ENCODE assay signal across 9 mouse cellular contexts in genomic region chr9:65550079-65550831, GRCm38 (mm10). TPM values are rescaled to one million over a fixed set of nuclear protein-coding genes. Genes with fewer than 3 reads are reported as not detected.
DNase-seq lines count a peak whose midpoint lies in the region; ATAC-seq and TF ChIP-seq lines count a peak whose summit lies in the region.
"Had no signal": no experiment of that assay in that cellular context is flagged by ENCODE, and none has a peak within 500 bp of the region (broad histone marks: within the 10 kb centered on the region; RNA-seq: fewer than 3 reads in every experiment).

No protein-coding gene starts in this region.

- TF ChIP-seq RAD21 in MEL (IDR thresholded peaks at IDR 0.05; ENCODE audit: low read depth, low read length), result no peak

- H3K4me3 ChIP-seq in kidney, postnatal 0 days (replicated peaks; ENCODE audit: low read depth, low read length), result no peak overlapping the region
- no peak overlapping the region; a peak in 1 of 4 replicates for H3K4me3 ChIP-seq in MEL (ENCODE audit: control insufficient read depth in 1 of 2, insufficient read depth in 1 of 2, low read depth in 2 of 2, low read length in 2 of 2)
- no peak overlapping the region for H3K4me3 ChIP-seq in embryonic fibroblast, embryonic 13.5 days (ENCODE audit: insufficient read depth, low read length)
- no peak overlapping the region for H3K4me3 ChIP-seq in macrophage (ENCODE audit: inconsistent target)

- no peaks in the 10 kb centered on the region for H3K27me3 ChIP-seq in kidney, postnatal 0 days (ENCODE audit: insufficient read depth, low read length)
- no peaks in the 10 kb centered on the region for H3K27me3 ChIP-seq in MEL (ENCODE audit: control insufficient read depth in 1 of 2, insufficient read depth in 2 of 2, low read length in 2 of 2)

- no peak for ATAC-seq in kidney, postnatal 0 days (replicated peaks; ENCODE audit: low FRiP score, low read depth)
- ATAC-seq in monocyte, adult 5-6 weeks (replicated peaks; ENCODE audit: insufficient number of reproducible peaks, low FRiP score, low TSS enrichment, poor library complexity, severe bottlenecking), result no peak

- peak; percentile 31 to 37; a peak in 1 of 4 replicates for TF ChIP-seq POLR2A in MEL (IDR thresholded peaks at IDR 0.05; ENCODE audit: control insufficient read depth in 1 of 2, insufficient read depth in 1 of 2, low read depth in 1 of 2, low read length in 2 of 2, poor library complexity in 1 of 2)
- 0 out of 2 replicates have a peak, but pooled peaks have one; percentile 30 for TF ChIP-seq POLR2A in embryonic fibroblast, embryonic 13.5 days (IDR thresholded peaks at IDR 0.05; ENCODE audit: low read depth, low read length)

- H3K4me1 ChIP-seq in kidney, postnatal 0 days (replicated peaks; ENCODE audit: insufficient read depth, low read length), result peaks cover 15% of the 10 kb centered on the region
- H3K4me1 ChIP-seq in MEL (ENCODE audit: control insufficient read depth in 1 of 2, insufficient read depth in 2 of 2, low read length in 2 of 2), result peaks cover 23 to 57% of the 10 kb centered on the region in 2 experiments
- H3K4me1 ChIP-seq in embryonic fibroblast, embryonic 13.5 days (ENCODE audit: control insufficient read depth, insufficient read depth, low read length), result peaks cover 30% of the 10 kb centered on the region

- no peaks in the 10 kb centered on the region for H3K9me3 ChIP-seq in kidney, postnatal 0 days (replicated peaks; ENCODE audit: low read length)
- no peaks in the 10 kb centered on the region for H3K9me3 ChIP-seq in MEL (replicated peaks; ENCODE audit: insufficient read depth, low read length)

- no peaks in the 10 kb centered on the region for H3K36me3 ChIP-seq in kidney, postnatal 0 days (ENCODE audit: insufficient read depth, low read length)
- H3K36me3 ChIP-seq in MEL (ENCODE audit: control insufficient read depth in 1 of 2, insufficient read depth in 2 of 2, low read length in 2 of 2), result peaks cover 0 to 54% of the 10 kb centered on the region in 2 experiments; a peak in 2 of 4 replicates
- peaks cover 12% of the 10 kb centered on the region for H3K36me3 ChIP-seq in macrophage (ENCODE audit: inconsistent target)

- H3K4me2 ChIP-seq in kidney, postnatal 0 days (ENCODE audit: low read length), result no peak overlapping the region

- peak; percentile 66 to 72 for TF ChIP-seq EP300 in MEL (IDR thresholded peaks at IDR 0.05; ENCODE audit: low read depth in 1 of 2, low read length in 2 of 2)

- peak overlapping the region; percentile 87 for H3K27ac ChIP-seq in kidney, postnatal 0 days
- peak overlapping the region; percentile 83 for H3K27ac ChIP-seq in MEL (ENCODE audit: control insufficient read depth, low read depth, low read length)
- H3K27ac ChIP-seq in embryonic fibroblast, embryonic 13.5 days (ENCODE audit: insufficient read depth, low read length), result peak overlapping the region; percentile 100
- peak overlapping the region; percentile 100 for H3K27ac ChIP-seq in macrophage

- intact Hi-C loops in left cerebral cortex, postnatal 4 days (cut with DNase I), result no loop called here

- no peak for TF ChIP-seq CTCF in kidney, postnatal 0 days (IDR thresholded peaks at IDR 0.05; ENCODE audit: low read depth)
- TF ChIP-seq CTCF in MEL (IDR thresholded peaks at IDR 0.05 in 2 of 3, conservative IDR thresholded peaks at IDR 0.05 in 1 of 3; ENCODE audit: control insufficient read depth in 1 of 3, insufficient read depth in 1 of 3, low read depth in 2 of 3, low read length in 3 of 3, poor library complexity in 1 of 3, severe bottlenecking in 1 of 3), result no peak
- no peak for TF ChIP-seq CTCF in embryonic fibroblast, embryonic 13.5 days (IDR thresholded peaks at IDR 0.05; ENCODE audit: borderline replicate concordance, insufficient read depth, low read length)

- DNase-seq in kidney, postnatal 0 days (ENCODE audit: low spot score), result peak; percentile 40
- DNase-seq in kidney, postnatal 36 days, result no peak
- peak; percentile 75 for DNase-seq in MEL (ENCODE audit: low read depth, low spot score)
- DNase-seq in urinary bladder, postnatal 14 days (ENCODE audit: low spot score), result no peak
- no peak for DNase-seq in left cerebral cortex, postnatal 4 days
- DNase-seq: right cerebral cortex, adult 18-20 months had no signal

- 23% methylated on average over 7 of the region's 7 CpGs for WGBS in kidney, postnatal 0 days
- WGBS in macrophage (ENCODE audit: missing documents), result 40% methylated on average over 6 of the region's 7 CpGs

- no peak overlapping the region for H3K9ac ChIP-seq in kidney, postnatal 0 days (ENCODE audit: low read depth, low read length)
- H3K9ac ChIP-seq in MEL (ENCODE audit: control insufficient read depth, low read depth, low read length, poor library complexity, severe bottlenecking), result peak overlapping the region; percentile 24; the same call in 1 of the 2 replicates

- H3K79me2 ChIP-seq in MEL (ENCODE audit: control insufficient read depth, insufficient read depth, low read length, poor library complexity) (no peaks in the 10 kb centered on the region), macrophage (ENCODE audit: inconsistent target) (peaks cover 21% of the 10 kb centered on the region)

TF ChIP-seq in MEL, 35 proteins besides CTCF, POLR2A, EP300 and RAD21 (continues in another document):
- TF ChIP-seq E2F4 (IDR thresholded peaks at IDR 0.05; ENCODE audit: borderline replicate concordance, low read depth, low read length) (no peak), MAFK (IDR thresholded peaks at IDR 0.05; ENCODE audit: borderline replicate concordance, low read depth, low read length) (no peak), JUND (IDR thresholded peaks at IDR 0.05; ENCODE audit: low read depth, low read length) (no peak; the same call in 1 of the 2 replicates), UBTF (IDR thresholded peaks at IDR 0.05; ENCODE audit: borderline replicate concordance, insufficient read depth, low read depth, low read length) (no peak), MEF2A (IDR thresholded peaks at IDR 0.05; ENCODE audit: extremely low read depth, insufficient replicate concordance, low read depth, low read length, poor library complexity, severe bottlenecking) (peak; percentile 89; the same call in 1 of the 2 replicates), ZKSCAN1 (IDR thresholded peaks at IDR 0.05; ENCODE audit: low read depth, low read length) (no peak), MYC (IDR thresholded peaks at IDR 0.05; ENCODE audit: low read depth, low read length) (0 out of 2 replicates have a peak, but pooled peaks have one; percentile 38), TBP (IDR thresholded peaks at IDR 0.05; ENCODE audit: low read depth, low read length) (peak; percentile 82), SMC3 (IDR thresholded peaks at IDR 0.05; ENCODE audit: low read depth, low read length) (no peak), ZMIZ1 (IDR thresholded peaks at IDR 0.05; ENCODE audit: low read depth, low read length) (peak; percentile 63), HCFC1 (IDR thresholded peaks at IDR 0.05; ENCODE audit: low read depth, low read length) (peak; percentile 40; the same call in 1 of the 2 replicates)

RNA-seq across cellular contexts. Expression of gene Plekho2, which starts 29.6 kb away (rescaled TPM):
- 13.4 and 14.6 TPM in 2 replicates for polyA plus RNA-seq in kidney, postnatal 0 days (2015; fragmentation: Nextera tagmentation; extraction: Ambion mirVana)
- total RNA-seq in MEL (2012; rRNA removed), result 7.6 and 8.6 TPM in 2 replicates
- 10 to 100 TPM in 1 of 2 experiments, not detected in 1; 12.9 TPM for polyA plus RNA-seq in MEL (2012; ENCODE audit: insufficient read depth in 1 of 2, insufficient read length in 2 of 2, low read depth in 1 of 2, low replicate concordance in 2 of 2, missing spikeins in 1 of 2)
- polyA plus RNA-seq in embryonic fibroblast, embryonic 13.5 days (2011; ENCODE audit: insufficient read length, low read depth, missing spikeins), result 58.1 and 78.4 TPM in 2 replicates
- 1,000 to 10,000 TPM in 1 of 26 experiments, 100 to 1,000 TPM in 25; 183 to 1,124 (median 419) TPM for total RNA-seq in macrophage (2018; cell fraction: chromatin; rRNA removed)
- 100 to 1,000 TPM; 261 to 438 (median 317) TPM for total RNA-seq in macrophage (2018; cell fraction: cytosol; rRNA removed)
- total RNA-seq in macrophage (2018; cell fraction: nucleus; rRNA removed), result 1,000 to 10,000 TPM in 2 of 26 experiments, 100 to 1,000 TPM in 24; 284 to 1,133 (median 407) TPM
- polyA plus RNA-seq in macrophage (2018), result 195 to 316 TPM (median 234 TPM) in 3 replicates
- total RNA-seq in left cerebral cortex, postnatal 4 days (2021), result 1 to 10 TPM; 6.1 to 7.0 TPM
- total RNA-seq in monocyte, adult 5-6 weeks (2017), result 103 to 136 TPM (median 112 TPM) in 3 replicates

RNA-seq across cellular contexts. Expression of gene Ankdd1a, which starts 30.3 kb away (rescaled TPM):
- 0.14 TPM in 1 of 2 replicates, not detected in the other for polyA plus RNA-seq in kidney, postnatal 0 days (2015; fragmentation: Nextera tagmentation; extraction: Ambion mirVana)
- total RNA-seq in MEL (2012; rRNA removed), result not detected in 2 replicates
- polyA plus RNA-seq in MEL (2012; ENCODE audit: insufficient read depth in 1 of 2, insufficient read length in 2 of 2, low read depth in 1 of 2, low replicate concordance in 2 of 2, missing spikeins in 1 of 2), result under 1 TPM in 1 of 2 experiments, not detected in 1; 0.06 TPM
- polyA plus RNA-seq in embryonic fibroblast, embryonic 13.5 days (2011; ENCODE audit: insufficient read length, low read depth, missing spikeins), result not detected in 2 replicates
- 10 to 100 TPM in 10 of 26 experiments, 1 to 10 TPM in 16; 2.1 to 25.4 (median 7.0) TPM for total RNA-seq in macrophage (2018; cell fraction: chromatin; rRNA removed)
- total RNA-seq in macrophage (2018; cell fraction: cytosol; rRNA removed), result under 1 TPM in 16 of 26 experiments, not detected in 10; 0.07 to 0.44 (median 0.15) TPM
- total RNA-seq in macrophage (2018; cell fraction: nucleus; rRNA removed), result 10 to 100 TPM in 2 of 26 experiments, 1 to 10 TPM in 21, under 1 TPM in 3; 0.52 to 18.4 (median 2.1) TPM
- 0.13 TPM in 1 of 3 replicates, not detected in the others for polyA plus RNA-seq in macrophage (2018)
- 1 to 10 TPM; 1.3 to 2.1 TPM for total RNA-seq in left cerebral cortex, postnatal 4 days (2021)
- 3.5 to 6.1 TPM (median 3.8 TPM) in 3 replicates for total RNA-seq in monocyte, adult 5-6 weeks (2017)

RNA-seq across cellular contexts. Expression of gene Pif1, which starts 36.7 kb away (rescaled TPM):
- 3.5 and 4.8 TPM in 2 replicates for polyA plus RNA-seq in kidney, postnatal 0 days (2015; fragmentation: Nextera tagmentation; extraction: Ambion mirVana)
- total RNA-seq in MEL (2012; rRNA removed), result 15.5 and 22.5 TPM in 2 replicates
- polyA plus RNA-seq in MEL (2012; ENCODE audit: insufficient read depth in 1 of 2, insufficient read length in 2 of 2, low read depth in 1 of 2, low replicate concordance in 2 of 2, missing spikeins in 1 of 2) (10 to 100 TPM in 1 of 2 experiments, not detected in 1; 14.9 TPM), macrophage (2018) (0.51 to 0.53 TPM in 2 of 3 replicates, not detected in the other)
- polyA plus RNA-seq in embryonic fibroblast, embryonic 13.5 days (2011; ENCODE audit: insufficient read length, low read depth, missing spikeins), result 8.3 and 10.9 TPM in 2 replicates
- total RNA-seq in macrophage (2018; cell fraction: chromatin; rRNA removed), result 1 to 10 TPM in 14 of 26 experiments, under 1 TPM in 3, not detected in 9; 0.42 to 7.2 (median 1.2) TPM
- 1 to 10 TPM in 1 of 26 experiments, under 1 TPM in 19, not detected in 6; 0.03 to 1.3 (median 0.27) TPM for total RNA-seq in macrophage (2018; cell fraction: cytosol; rRNA removed)
- total RNA-seq in macrophage (2018; cell fraction: nucleus; rRNA removed), result 1 to 10 TPM in 5 of 26 experiments, under 1 TPM in 17, not detected in 4; 0.12 to 3.1 (median 0.45) TPM
- 1 to 10 TPM; 1.7 to 1.9 TPM for total RNA-seq in left cerebral cortex, postnatal 4 days (2021)
- 0.21 TPM in 1 of 3 replicates, not detected in the others for total RNA-seq in monocyte, adult 5-6 weeks (2017)

Comparison
In these comparisons a context has a peak if more than half of its experiments do, and no peak if none do; other contexts are left out.
1. DNase-seq: peak in kidney, postnatal 0 days (single experiment) and MEL (single experiment); none in kidney, postnatal 36 days (0 of 2), urinary bladder, postnatal 14 days (single experiment) and left cerebral cortex, postnatal 4 days (single experiment).
2. Peak in every context shown above with its lines, with median percentiles within 50 percentile points of each other: H3K27ac ChIP-seq.